Mouse (Mus musculus) G1E-ER4 (cell line): ENCODE data around the gene Gm27027. TPM values are rescaled to one million over a fixed set of nuclear protein-coding genes. Genes with fewer than 3 reads are reported as not detected.

Experiments
- GATA1 ChIP-seq: IDR thresholded peaks from one replicate; pipeline ENCODE4 v1.8.0; 2012; ENCODE audit warnings: low read length, inconsistent platforms
- polyA plus RNA-seq: library from polyadenylated mRNA; stranded (reverse); fragments of >175 nt; gene quantifications from 2 replicates; pipeline ENCODE4 v1.2.3, GENCODE M21; 2012

Gene Gm27027
- polyA plus RNA-seq, 1 experiment: not detected

DNA sequence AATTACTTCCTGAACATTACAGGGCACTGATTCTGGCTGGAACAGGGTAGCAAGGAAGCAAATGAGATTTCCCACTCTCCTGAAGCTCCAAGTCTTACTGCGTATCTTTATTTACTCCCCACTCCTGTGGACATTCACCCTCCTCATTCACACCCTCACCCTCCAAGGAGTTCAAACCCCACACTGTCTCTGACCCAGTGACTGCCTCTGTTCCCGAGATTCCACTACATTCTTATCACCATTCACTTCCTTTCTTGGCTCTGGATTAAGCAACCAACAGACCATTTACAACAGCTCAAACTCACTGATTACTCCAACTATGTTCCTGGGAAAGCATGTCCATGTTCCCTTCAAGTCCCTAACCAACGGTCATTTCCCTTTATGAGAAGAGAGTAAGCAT lies 4.8 kb downstream of the Gm27027 start:
- no peak for TF ChIP-seq GATA1

DNA sequence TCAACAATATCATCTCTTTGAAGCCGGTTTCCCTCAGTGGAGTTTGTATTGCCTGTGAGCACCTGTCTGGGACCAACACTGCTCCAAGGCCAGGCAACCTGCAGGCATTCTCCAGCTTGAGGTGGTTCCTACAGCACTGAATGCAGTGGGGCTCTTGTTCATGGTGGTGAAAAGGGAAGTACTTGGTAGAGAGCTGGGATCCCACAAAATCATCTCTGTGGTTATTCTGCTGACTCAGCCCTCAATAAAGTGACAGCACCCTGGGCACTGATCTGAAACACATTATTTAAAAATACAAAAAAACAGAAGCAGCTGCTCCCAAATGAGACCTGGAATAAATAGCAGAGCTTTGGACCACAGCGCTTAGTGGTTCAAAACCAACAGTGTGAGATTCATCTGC lies 7.7 kb downstream of the Gm27027 start:
- no peak for TF ChIP-seq GATA1

DNA sequence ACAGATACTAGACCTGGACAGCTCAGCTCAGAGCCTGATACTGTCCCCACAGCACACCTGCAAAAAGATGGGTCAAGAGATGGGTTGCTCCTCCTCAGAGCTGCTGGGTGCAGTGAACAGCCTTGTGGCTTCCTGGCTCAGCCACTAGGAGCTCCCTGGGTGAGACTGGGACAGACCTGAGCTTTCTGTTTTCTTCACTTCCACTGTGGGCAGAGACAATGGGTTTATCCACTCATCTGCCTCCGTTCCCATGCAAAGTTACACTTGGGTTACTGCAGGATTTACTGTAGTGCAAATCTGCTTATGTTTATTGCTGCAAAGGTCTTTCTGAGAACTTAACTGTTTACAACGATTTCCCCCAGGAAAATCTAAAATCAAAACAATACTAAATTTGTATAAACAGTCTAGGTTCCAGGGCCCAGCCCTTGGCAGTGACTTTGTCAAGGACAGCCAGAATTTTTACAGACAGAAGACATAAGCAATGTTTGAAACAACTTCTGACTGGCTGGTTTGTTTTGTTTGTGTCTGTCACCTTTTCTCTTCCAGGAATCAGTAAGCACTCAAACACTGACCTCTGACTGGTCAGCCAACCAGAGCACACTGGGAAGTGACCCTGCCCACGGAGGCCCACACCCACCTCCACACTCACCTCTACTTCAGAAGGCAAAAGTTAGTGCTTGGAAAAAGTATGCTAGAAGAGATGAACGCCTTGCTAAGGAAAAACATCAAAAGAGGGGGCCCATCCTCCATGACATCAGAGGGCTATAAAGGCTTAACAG lies 13.5 kb downstream of the Gm27027 start:
- no peak for TF ChIP-seq GATA1

DNA sequence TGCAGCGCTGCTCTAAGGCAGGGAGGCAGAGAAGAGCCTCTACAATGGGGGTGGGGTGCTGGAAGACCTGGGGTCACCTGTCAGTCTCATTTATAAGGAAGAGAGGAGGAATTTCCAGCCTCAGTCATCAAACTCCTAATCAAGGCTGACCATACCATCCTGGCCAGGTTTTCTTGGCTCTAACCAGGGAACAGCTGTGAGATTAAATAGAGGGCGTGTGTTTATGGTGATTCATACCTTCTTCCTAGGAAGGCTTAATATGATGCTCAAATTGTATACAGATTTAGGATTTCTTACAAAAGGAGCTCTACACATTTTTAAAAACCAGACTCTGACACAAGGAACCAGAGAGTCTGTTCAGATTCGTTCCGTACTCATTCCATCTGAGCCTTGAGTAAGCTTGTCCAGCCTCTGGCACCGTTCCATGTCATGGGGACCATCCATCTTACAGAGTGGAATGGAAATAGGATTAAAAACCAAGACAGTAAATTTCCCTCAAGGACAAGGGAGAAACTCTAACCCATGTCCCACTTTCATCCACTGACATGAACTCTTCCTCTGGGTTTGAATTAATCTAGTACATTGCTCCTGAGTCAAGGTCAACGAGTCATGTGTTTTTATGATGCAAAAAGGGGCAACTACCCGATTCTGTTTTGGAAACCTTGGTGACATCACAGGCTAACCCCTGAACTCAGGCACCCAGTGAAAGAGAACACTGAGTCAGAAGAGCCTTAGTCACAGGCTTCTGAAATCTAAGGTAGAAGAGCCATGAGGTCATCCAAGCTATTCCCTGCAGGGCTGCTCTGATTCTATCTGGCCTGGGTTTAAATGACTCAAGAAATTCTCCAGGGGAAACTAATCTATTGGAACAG lies 16.7 kb downstream of the Gm27027 start:
- TF ChIP-seq GATA1: no peak

DNA sequence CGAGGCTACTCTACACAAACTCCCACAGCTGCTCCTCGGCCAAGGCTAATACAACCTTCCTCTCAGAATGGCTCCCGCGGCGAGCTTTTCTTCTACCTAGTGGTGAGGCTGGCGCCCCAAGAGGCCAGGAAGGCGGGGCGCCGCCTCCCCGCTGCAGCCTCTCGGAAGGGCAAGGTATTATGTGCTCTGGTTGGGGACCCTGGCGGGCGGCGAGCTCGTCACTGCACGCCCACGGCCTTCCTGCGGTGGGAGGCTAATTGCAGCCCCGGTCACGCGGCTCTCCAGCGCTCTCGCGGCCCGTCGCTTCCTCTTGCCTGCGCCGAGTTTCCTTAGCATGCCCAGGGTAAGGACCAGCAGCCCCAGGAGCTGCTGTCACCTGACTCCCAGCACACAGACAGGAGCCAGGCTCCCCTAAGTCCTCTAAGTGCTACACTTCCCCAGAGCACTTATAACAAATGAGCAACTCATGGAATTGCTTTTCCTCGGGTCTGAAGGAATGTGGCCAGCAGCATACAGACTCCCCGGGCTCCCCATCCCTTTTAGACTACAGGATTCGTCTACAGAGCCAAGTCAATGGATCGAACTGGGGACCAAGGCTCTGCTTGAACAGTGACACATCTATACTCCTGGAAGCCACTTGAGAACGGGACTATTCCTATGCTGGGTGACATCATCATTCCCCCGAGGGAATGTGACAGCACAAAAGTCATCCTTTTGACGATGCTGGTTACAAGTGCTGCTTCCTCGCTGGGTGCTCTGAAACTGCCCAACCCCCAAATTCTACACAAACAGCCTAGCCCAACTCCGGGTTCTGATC lies 19.5 kb downstream of the Gm27027 start:
- TF ChIP-seq GATA1: no peak

DNA sequence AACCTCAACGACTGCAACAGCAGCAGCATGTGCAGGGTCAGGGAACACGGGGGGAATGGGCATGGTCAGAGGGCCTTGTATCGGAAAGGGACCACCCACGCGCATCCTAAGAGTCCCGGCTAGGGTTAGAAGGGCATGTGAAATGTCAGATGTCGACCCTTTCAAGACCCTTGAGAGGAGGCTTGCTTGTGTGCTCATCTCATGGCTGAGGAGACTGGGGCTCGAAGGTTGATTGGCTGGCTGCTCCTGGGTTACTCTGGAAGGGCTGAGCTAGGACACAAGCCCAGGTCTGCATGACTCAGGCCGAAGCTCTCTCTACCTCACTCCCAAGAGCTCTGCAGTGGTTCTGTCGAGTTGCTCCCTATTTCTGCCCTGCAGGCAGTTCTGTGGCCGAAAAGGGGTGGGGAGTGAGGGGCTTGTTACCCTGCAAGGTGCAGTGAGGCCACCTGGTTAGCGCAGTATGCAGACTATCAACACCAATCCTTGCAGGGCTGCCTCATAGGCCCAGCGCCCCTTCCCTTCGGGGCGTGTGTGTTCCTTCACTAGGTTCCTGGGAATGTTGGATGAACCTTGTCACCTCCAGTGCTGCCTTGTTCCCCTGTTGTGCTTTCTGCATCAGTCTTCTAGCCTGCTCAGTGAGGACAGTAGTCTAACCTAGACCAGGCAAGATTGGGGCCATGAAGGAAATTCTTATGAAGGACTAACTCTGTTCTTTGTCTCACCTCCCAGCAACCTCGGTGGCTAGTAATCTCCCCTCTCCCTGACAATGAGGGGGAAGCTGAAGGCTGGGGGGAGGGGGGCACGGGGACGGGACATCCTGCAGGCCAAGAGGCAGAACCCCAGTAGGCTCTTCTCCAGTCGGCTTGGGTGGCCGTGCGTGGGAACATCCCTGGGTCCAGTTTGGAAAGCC lies 20.4 kb downstream of the Gm27027 start:
- TF ChIP-seq GATA1: no peak

DNA sequence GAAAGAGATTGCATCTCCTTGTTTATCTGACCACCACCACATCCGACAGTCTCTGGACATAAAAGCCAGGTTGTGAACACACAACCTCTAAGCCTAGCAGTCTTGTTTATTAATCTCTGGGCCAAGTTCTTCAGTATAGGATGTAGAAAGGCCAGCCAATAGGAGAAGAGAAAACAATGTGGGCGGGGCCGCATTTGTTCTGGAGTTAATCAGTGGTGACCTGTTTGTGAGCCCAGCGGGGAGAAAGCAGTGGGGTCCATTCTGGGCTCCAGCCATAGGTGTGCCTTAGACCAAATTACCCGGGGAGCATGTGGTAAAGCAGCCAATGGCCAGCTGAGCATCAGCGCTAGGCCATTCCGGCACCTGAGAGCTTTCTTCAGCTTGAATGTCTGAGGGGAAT lies 21.1 kb downstream of the Gm27027 start:
- TF ChIP-seq GATA1: no peak

DNA sequence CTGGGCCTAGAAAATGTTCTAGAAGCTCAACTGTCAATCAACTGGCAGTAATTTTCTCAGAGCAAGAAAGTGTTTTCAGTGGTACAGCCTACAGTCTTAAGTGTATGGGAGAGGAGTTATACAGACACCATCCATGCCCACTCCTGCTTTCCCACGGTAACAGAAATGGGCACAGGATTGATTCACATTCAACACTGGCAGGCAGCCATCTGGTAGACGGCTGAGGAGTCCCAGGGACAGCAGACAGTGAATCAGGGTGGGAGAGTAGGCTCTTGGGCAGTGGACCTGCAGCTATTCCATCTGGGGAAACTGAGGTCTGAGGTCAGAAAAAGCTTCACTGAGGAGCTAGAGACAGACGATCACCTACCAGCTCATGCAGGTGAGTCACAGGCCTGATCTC lies 24.5 kb downstream of the Gm27027 start:
- no peak for TF ChIP-seq GATA1

DNA sequence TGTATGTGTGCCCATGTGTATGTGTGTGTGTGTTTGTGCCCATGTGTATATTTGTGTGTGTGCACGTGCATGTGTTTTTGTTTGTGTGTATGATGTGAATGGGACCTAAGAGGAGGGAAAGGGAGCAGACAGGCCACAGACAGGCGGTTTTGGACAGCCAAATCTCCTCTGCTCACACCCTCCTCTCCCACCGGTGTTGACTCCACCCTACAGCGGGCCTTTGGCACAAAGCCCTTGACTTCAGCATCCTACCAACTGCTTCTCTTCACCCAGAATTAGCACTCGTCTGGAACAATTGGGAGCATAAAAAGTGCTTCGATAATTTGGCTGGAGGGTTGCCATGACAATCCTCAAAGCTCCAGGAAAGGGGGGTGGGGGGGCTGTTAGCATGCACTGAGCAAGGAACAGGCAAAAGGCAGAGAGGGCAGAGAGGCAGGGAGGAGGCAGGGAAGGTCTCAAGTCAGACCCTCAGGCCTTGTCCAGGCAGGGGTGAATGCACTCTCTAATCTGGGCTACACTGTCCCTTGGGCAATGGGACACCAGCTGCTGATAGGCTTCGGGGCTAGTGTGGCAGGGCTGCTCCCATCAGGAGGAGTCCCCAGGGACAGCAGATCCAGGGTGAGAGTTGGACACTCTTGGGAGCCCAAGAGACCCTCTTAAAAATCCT lies 31.5 kb downstream of the Gm27027 start:
- TF ChIP-seq GATA1: no peak

DNA sequence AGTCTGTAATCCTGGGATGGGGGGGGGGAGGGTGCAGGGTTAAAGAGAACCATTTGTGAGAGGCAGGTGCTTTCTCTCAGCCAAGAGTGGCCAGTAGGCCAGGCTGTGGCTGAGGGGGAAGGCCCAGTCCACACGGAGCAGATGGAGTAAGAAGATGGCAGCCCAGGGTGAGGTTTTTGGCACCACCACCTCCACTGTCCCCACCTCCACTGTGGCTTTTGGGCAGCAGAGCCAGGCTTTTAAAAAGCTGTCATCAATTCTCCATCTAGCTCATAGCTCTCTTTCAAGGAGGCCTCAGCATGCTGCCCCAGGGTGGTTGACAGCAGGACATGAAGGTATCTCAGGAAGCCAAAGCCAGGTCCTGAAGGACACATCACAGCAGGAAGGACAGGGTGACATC lies 32.4 kb downstream of the Gm27027 start:
- TF ChIP-seq GATA1: no peak

DNA sequence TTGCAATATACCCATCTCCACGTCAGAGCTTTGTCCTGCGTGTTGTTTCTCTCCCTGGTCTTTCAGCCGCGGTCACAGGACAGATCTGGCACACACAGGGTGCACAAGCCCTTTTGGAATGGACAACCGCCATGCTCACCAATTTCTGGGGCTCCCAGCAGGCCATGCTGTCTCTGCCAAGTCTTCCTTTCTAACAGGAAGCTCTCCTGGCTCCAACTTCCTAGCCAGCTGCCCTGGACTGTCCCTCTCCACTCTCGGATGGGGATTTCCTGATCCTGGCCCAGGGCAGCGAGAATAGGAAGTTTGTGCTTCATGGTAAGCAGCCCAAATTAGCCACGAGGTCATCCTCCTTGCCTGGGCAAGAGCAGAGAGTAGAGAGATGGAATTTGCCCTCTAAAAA lies 34.4 kb downstream of the Gm27027 start:
- no peak for TF ChIP-seq GATA1

DNA sequence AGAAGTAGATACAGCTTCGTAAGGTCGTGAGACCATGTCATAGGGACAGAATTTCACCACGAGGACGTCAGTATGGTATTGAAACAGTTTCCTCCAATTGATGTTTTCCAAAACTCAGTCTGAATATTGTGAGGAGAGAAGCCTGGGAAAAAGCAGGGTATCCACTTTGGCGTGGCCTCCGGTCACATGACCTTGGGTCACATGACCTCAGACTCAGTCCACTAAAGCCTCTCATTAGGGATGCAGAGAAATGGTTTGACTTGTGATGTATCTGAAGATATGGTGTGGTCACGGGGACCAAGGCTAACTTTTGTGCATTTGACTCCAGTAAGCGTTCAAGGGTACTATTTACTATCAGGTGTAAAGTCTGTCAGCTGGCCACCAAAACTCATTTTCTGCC lies 36.8 kb downstream of the Gm27027 start:
- no peak for TF ChIP-seq GATA1

DNA sequence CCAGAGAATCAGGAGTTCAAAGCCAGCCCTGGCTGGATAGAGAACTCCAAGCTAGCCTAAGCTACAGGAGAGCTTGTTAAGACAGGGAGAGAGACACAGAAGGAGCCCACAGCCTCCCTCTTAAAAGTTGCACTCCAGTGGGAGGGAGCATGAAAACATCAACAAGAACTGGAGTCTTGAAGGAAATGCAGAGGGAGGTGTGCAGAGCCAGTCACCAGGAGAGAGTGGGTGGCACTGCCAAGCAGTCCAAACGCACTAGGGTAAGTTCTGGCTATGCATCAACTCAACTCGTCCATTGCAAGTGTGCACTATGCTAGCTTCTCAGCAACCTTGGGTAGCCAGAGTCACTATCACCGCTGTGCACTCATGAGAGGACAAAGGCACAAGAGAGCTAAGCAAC lies 37.9 kb downstream of the Gm27027 start:
- no peak for TF ChIP-seq GATA1

DNA sequence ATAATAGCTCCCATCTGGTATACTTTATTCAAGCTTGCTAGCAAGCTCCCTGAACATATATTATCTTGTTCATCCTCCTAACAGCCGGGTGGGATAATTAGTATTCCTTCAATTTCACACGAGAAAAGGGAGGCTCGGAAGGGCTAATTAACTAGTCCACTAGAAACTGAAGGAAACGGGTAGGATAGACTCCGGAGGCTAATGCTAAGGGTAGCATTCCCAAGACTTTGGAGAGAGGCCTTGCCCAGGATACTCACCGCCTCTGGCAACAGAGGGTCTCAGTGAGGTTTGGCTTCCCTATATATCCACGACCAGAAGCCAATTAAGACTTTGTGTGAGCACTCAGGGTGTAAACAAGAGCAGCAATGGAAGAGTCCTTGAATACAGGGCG lies 38.4 kb downstream of the Gm27027 start:
- TF ChIP-seq GATA1: no peak
